Mouse (Mus musculus) forelimb bud, embryonic 11.5 days (tissue): Measurements from ENCODE around the gene Tmco4.

Experiments
- DNase-seq: peaks from one replicate; pipeline ENCODE4 v3.0.0-alpha.2; 2012; ENCODE audit warnings: low read depth, low spot score

Gene Tmco4

GRCm38 (mm10) chr4:138972827-138973718 lies at the start of gene Tmco4:
Gene Tmco4, plus strand, starts transcription at chr4:138972888.
- peak; percentile 43 for DNase-seq

- no peak for DNase-seq
Measured at GRCm38 (mm10) chr4:138925561-138925960, 47.1 kb upstream of the Tmco4 start.

- no peak for DNase-seq
Measured at GRCm38 (mm10) chr4:138933862-138934261, 38.8 kb upstream of the Tmco4 start.

- DNase-seq = no peak
Measured at GRCm38 (mm10) chr4:138934456-138935145, 38.1 kb upstream of the Tmco4 start.

- no peak for DNase-seq
Measured at GRCm38 (mm10) chr4:138938495-138939269, 34.0 kb upstream of the Tmco4 start.

GRCm38 (mm10) chr4:138939481-138939880 lies 33.2 kb upstream of the Tmco4 start:
- DNase-seq = no peak

- DNase-seq = no peak
Measured at GRCm38 (mm10) chr4:138941401-138941800, 31.3 kb upstream of the Tmco4 start.

GRCm38 (mm10) chr4:138941966-138942365 lies 30.7 kb upstream of the Tmco4 start:
- no peak for DNase-seq

- peak; percentile 53 for DNase-seq
Measured at GRCm38 (mm10) chr4:138943730-138944129, 29.0 kb upstream of the Tmco4 start.

GRCm38 (mm10) chr4:138948257-138948656 lies 24.4 kb upstream of the Tmco4 start:
- DNase-seq = no peak

- no peak for DNase-seq
Measured at GRCm38 (mm10) chr4:138958612-138959011, 14.1 kb upstream of the Tmco4 start.

GRCm38 (mm10) chr4:138959120-138959519 lies 13.6 kb upstream of the Tmco4 start:
- DNase-seq = no peak

GRCm38 (mm10) chr4:138959926-138960325 lies 12.8 kb upstream of the Tmco4 start:
- DNase-seq = no peak

GRCm38 (mm10) chr4:138962719-138963118 lies 10.0 kb upstream of the Tmco4 start:
- DNase-seq = no peak

GRCm38 (mm10) chr4:138965871-138966270 lies 6.8 kb upstream of the Tmco4 start:
- no peak for DNase-seq

- no peak for DNase-seq
Measured at GRCm38 (mm10) chr4:138966866-138967265, 5.8 kb upstream of the Tmco4 start, which contains the start of gene Rnf186. Gene Rnf186, plus strand, starts transcription at chr4:138967112.

GRCm38 (mm10) chr4:138967485-138967884 lies 5.2 kb upstream of the Tmco4 start:
- no peak for DNase-seq

GRCm38 (mm10) chr4:138968772-138969556 lies 3.7 kb upstream of the Tmco4 start:
- DNase-seq = no peak

GRCm38 (mm10) chr4:138969736-138970135 lies 3.0 kb upstream of the Tmco4 start:
- DNase-seq = no peak

- DNase-seq = no peak
Measured at GRCm38 (mm10) chr4:138971371-138971770, 1.3 kb upstream of the Tmco4 start.
